Mouse (Mus musculus) regulatory T cell (primary cell): ENCODE measurements around the gene Usp19.

ENCODE experiments used
- in situ Hi-C: fragments of 300-600 bp; cut with MboI, MseI; formaldehyde crosslinking; loops from one replicate; pipeline ENCODE4 v1.15.1; 2025; ENCODE audit warnings: high pct_unique_total_duplicates

The Usp19 gene

GRCm38 (mm10) chr9:108490559-108491285 is at the start of gene Usp19:
Gene Usp19, plus strand, starts transcription at chr9:108490602.
- in situ Hi-C loops, result loop anchor here (10.0 kb wide), 1 partner anchor 554 kb away; no protein-coding TSS in a partner anchor

- in situ Hi-C loops, result no loop called here
Observed at GRCm38 (mm10) chr9:108441236-108441919, 49.0 kb upstream of the Usp19 start.

- in situ Hi-C loops, result no loop called here
Observed at GRCm38 (mm10) chr9:108445125-108445524, 45.3 kb upstream of the Usp19 start.

- in situ Hi-C loops, result no loop called here
Observed at GRCm38 (mm10) chr9:108449860-108450259, 40.5 kb upstream of the Usp19 start.

- in situ Hi-C loops, result no loop called here
Observed at GRCm38 (mm10) chr9:108450292-108451169, 39.9 kb upstream of the Usp19 start.

- in situ Hi-C loops, result no loop called here
Observed at GRCm38 (mm10) chr9:108451170-108451493, 39.3 kb upstream of the Usp19 start.

- in situ Hi-C loops, result no loop called here
Observed at GRCm38 (mm10) chr9:108451519-108452160, 38.8 kb upstream of the Usp19 start.

- in situ Hi-C loops, result no loop called here
Observed at GRCm38 (mm10) chr9:108452291-108452906, 38.0 kb upstream of the Usp19 start.

- in situ Hi-C loops, result no loop called here
Observed at GRCm38 (mm10) chr9:108452911-108453310, 37.5 kb upstream of the Usp19 start.

GRCm38 (mm10) chr9:108453458-108453857 is 36.9 kb upstream of the Usp19 start:
- in situ Hi-C loops, result no loop called here

- in situ Hi-C loops, result no loop called here
Observed at GRCm38 (mm10) chr9:108454429-108454828, 36.0 kb upstream of the Usp19 start.

GRCm38 (mm10) chr9:108455747-108456571 is 34.4 kb upstream of the Usp19 start:
- in situ Hi-C loops, result no loop called here

- in situ Hi-C loops, result no loop called here
Observed at GRCm38 (mm10) chr9:108456953-108457352, 33.4 kb upstream of the Usp19 start.

- in situ Hi-C loops, result no loop called here
Observed at GRCm38 (mm10) chr9:108459939-108460318, 30.5 kb upstream of the Usp19 start.

- in situ Hi-C loops, result no loop called here
Observed at GRCm38 (mm10) chr9:108460319-108461178, 29.9 kb upstream of the Usp19 start, which contains the start of gene Ccdc71. Gene Ccdc71, plus strand, starts transcription at chr9:108460527.

- in situ Hi-C loops, result no loop called here
Observed at GRCm38 (mm10) chr9:108461181-108461631, 29.2 kb upstream of the Usp19 start, which contains the start of gene Klhdc8b. Gene Klhdc8b, minus strand, starts transcription at chr9:108461581.

GRCm38 (mm10) chr9:108461675-108462074 is 28.7 kb upstream of the Usp19 start:
- in situ Hi-C loops, result no loop called here

- in situ Hi-C loops, result no loop called here
Observed at GRCm38 (mm10) chr9:108462192-108462591, 28.2 kb upstream of the Usp19 start.

- in situ Hi-C loops, result no loop called here
Observed at GRCm38 (mm10) chr9:108463713-108464112, 26.7 kb upstream of the Usp19 start.
